Mouse (Mus musculus): ENCODE data around the gene Mettl27.

Gene Mettl27

GRCm38 (mm10) chr5:134932179-134932902, at the start of gene Mettl27:
Gene Mettl27, plus strand, starts transcription at chr5:134932368.
- peak; percentile 93 for DNase-seq (ENCODE audit: inconsistent ontology term)

- no peak for DNase-seq (ENCODE audit: inconsistent ontology term)
Measured at GRCm38 (mm10) chr5:134883077-134883476, 49.1 kb upstream of the Mettl27 start.

GRCm38 (mm10) chr5:134887447-134888335, 44.5 kb upstream of the Mettl27 start:
- DNase-seq (ENCODE audit: inconsistent ontology term) = no peak

GRCm38 (mm10) chr5:134888505-134888904, 43.7 kb upstream of the Mettl27 start:
- DNase-seq (ENCODE audit: inconsistent ontology term) = no peak

- DNase-seq (ENCODE audit: inconsistent ontology term) = no peak
Measured at GRCm38 (mm10) chr5:134890601-134891054, 41.5 kb upstream of the Mettl27 start.

GRCm38 (mm10) chr5:134891552-134891951, 40.6 kb upstream of the Mettl27 start:
- DNase-seq (ENCODE audit: inconsistent ontology term) = no peak

- DNase-seq (ENCODE audit: inconsistent ontology term) = no peak
Measured at GRCm38 (mm10) chr5:134892717-134893116, 39.5 kb upstream of the Mettl27 start.

- no peak for DNase-seq (ENCODE audit: inconsistent ontology term)
Measured at GRCm38 (mm10) chr5:134895291-134895690, 36.9 kb upstream of the Mettl27 start.

GRCm38 (mm10) chr5:134896965-134897364, 35.2 kb upstream of the Mettl27 start:
- no peak for DNase-seq (ENCODE audit: inconsistent ontology term)

- no peak for DNase-seq (ENCODE audit: inconsistent ontology term)
Measured at GRCm38 (mm10) chr5:134897596-134897995, 34.6 kb upstream of the Mettl27 start.

GRCm38 (mm10) chr5:134901012-134901643, 31.0 kb upstream of the Mettl27 start:
- peak; percentile 45 for DNase-seq (ENCODE audit: inconsistent ontology term)

- DNase-seq (ENCODE audit: inconsistent ontology term) = no peak
Measured at GRCm38 (mm10) chr5:134901644-134902027, 30.5 kb upstream of the Mettl27 start.

GRCm38 (mm10) chr5:134906633-134907032, 25.5 kb upstream of the Mettl27 start, which contains the start of gene Tmem270:
Gene Tmem270, minus strand, starts transcription at chr5:134906733.
- no peak for DNase-seq (ENCODE audit: inconsistent ontology term)

GRCm38 (mm10) chr5:134907135-134907534, 25.0 kb upstream of the Mettl27 start:
- peak; percentile 90 for DNase-seq (ENCODE audit: inconsistent ontology term)

- peak; percentile 94 for DNase-seq (ENCODE audit: inconsistent ontology term)
Measured at GRCm38 (mm10) chr5:134911901-134912300, 20.3 kb upstream of the Mettl27 start.

GRCm38 (mm10) chr5:134913352-134913751, 18.8 kb upstream of the Mettl27 start:
- no peak for DNase-seq (ENCODE audit: inconsistent ontology term)

GRCm38 (mm10) chr5:134913753-134914152, 18.4 kb upstream of the Mettl27 start:
- DNase-seq (ENCODE audit: inconsistent ontology term) = no peak

- DNase-seq (ENCODE audit: inconsistent ontology term) = no peak
Measured at GRCm38 (mm10) chr5:134914510-134914909, 17.7 kb upstream of the Mettl27 start.

GRCm38 (mm10) chr5:134915311-134915710, 16.9 kb upstream of the Mettl27 start, which contains the start of gene Cldn13:
Gene Cldn13, minus strand, starts transcription at chr5:134915526.
- DNase-seq (ENCODE audit: inconsistent ontology term) = no peak

GRCm38 (mm10) chr5:134918071-134918832, 13.9 kb upstream of the Mettl27 start:
- peak; percentile 14 for DNase-seq (ENCODE audit: inconsistent ontology term)

- DNase-seq (ENCODE audit: inconsistent ontology term) = no peak
Measured at GRCm38 (mm10) chr5:134919097-134919496, 13.1 kb upstream of the Mettl27 start.
